Mouse (Mus musculus): ENCODE results near the gene Akap8l.

GRCm38 (mm10) chr17:32283771-32284221, 66.6 kb downstream of the Akap8l start:
- TF ChIP-seq CTCF (IDR thresholded peaks at IDR 0.05; ENCODE audit: extremely low read depth, insufficient read length, insufficient replicate concordance, low read depth, low read length) = no peak
- TF ChIP-seq POLR2A (IDR thresholded peaks at IDR 0.05; ENCODE audit: low read depth, low read length) = no peak

Data from small intestine, adult 2 months (tissue).